Mouse (Mus musculus) ES-E14 (cell line): ENCODE measurements around the gene Armc3. TPM values are rescaled to one million over a fixed set of nuclear protein-coding genes. Genes with fewer than 3 reads are reported as not detected.
"Not testable (repeated sequence)": the region's sequence is repeated elsewhere in the genome, so short reads cannot be mapped to it uniquely, and the experiment has no call there.

Source experiments
- DNase-seq: peaks from one replicate; pipeline ENCODE4 v3.0.0-alpha.2; 2013; ENCODE audit warnings: low read depth, low spot score
- H3K27ac ChIP-seq: 2 replicates; pipeline ENCODE4 v1.5.1; 2012; ENCODE audit warnings: low read depth, mild to moderate bottlenecking, low read length, moderate library complexity, mixed read lengths; ENCODE audit not compliant: poor library complexity, insufficient read depth, severe bottlenecking
- H3K36me3 ChIP-seq: 2 replicates; pipeline ENCODE4 v1.6.1; 2012; ENCODE audit warnings: mild to moderate bottlenecking, low read length, moderate library complexity, mixed read lengths; ENCODE audit not compliant: control insufficient read depth, poor library complexity, insufficient read depth, severe bottlenecking
- H3K4me1 ChIP-seq, 2 experiments: fragments of 150-350 bp in 1 of 2; sonication (generic) in 1 of 2; 2 replicates each; pipeline ENCODE4 v1.6.1; 2012; ENCODE audit warnings: low read length in 2 of 2, mild to moderate bottlenecking in 1 of 2, mixed read lengths in 1 of 2; ENCODE audit not compliant: control insufficient read depth in 2 of 2, insufficient read depth in 2 of 2, poor library complexity in 1 of 2
- H3K4me3 ChIP-seq, 2 experiments: fragments of 150-350 bp in 1 of 2; sonication (generic) in 1 of 2; 2 replicates each; pipeline ENCODE4 v1.5.1; 2012; ENCODE audit warnings: low read length in 2 of 2, low read depth in 1 of 2, mild to moderate bottlenecking in 1 of 2, mixed read lengths in 1 of 2; ENCODE audit not compliant: insufficient read depth in 1 of 2, poor library complexity in 1 of 2, severe bottlenecking in 1 of 2
- H3K9ac ChIP-seq: 2 replicates; pipeline ENCODE4 v1.6.1; 2012; ENCODE audit warnings: low read depth, mild to moderate bottlenecking, low read length, mixed read lengths; ENCODE audit not compliant: poor library complexity, insufficient read depth, severe bottlenecking
- H3K9me3 ChIP-seq: fragments of 150-350 bp; sonication (generic); 2 replicates; pipeline ENCODE4 v1.6.1; 2012; ENCODE audit warnings: low read depth, mild to moderate bottlenecking, low read length; ENCODE audit not compliant: control insufficient read depth, insufficient read depth
- CHD2 ChIP-seq: IDR thresholded peaks from 2 replicates; pipeline ENCODE4 v1.6.1; 2014; ENCODE audit warnings: mild to moderate bottlenecking, low read depth, low read length, inconsistent platforms
- HCFC1 ChIP-seq: IDR thresholded peaks from 2 replicates; pipeline ENCODE4 v1.6.1; 2012; ENCODE audit warnings: low read length, inconsistent platforms, borderline replicate concordance; ENCODE audit not compliant: insufficient read depth
- MAFK ChIP-seq: IDR thresholded peaks from 2 replicates; pipeline ENCODE4 v1.6.1; 2014; ENCODE audit warnings: mild to moderate bottlenecking, low read depth, low read length, inconsistent platforms; ENCODE audit not compliant: insufficient read depth
- ZC3H11A ChIP-seq: IDR thresholded peaks from 2 replicates; pipeline ENCODE4 v1.6.1; 2012; ENCODE audit warnings: low read depth, mild to moderate bottlenecking, inconsistent platforms, low read length, borderline replicate concordance
- ZNF384 ChIP-seq: IDR thresholded peaks from 2 replicates; pipeline ENCODE4 v1.6.1; 2012; ENCODE audit warnings: low read depth, low read length, inconsistent platforms
- in situ Hi-C, 2 experiments: fragments of 600-800 bp; cut with MboI; formaldehyde crosslinking; loops; one replicate each; pipeline ENCODE4 v1.15.1; 2025; ENCODE audit warnings: low sequenced_read_pairs in 2 of 2, inconsistent platforms in 1 of 2; ENCODE audit not compliant: unreplicated experiment in 2 of 2
- total RNA-seq: library from RNA; depleted of rRNA; stranded (reverse); fragments of 300-350 nt; gene quantifications from 2 replicates; pipeline ENCODE4 v1.2.3, GENCODE M21; 2012

Gene Armc3
- total RNA-seq, 1 experiment: 0.09 TPM

GRCm38 (mm10) chr2:19301251-19301650 lies 102.1 kb downstream of the Armc3 start:
- no peak for TF ChIP-seq HCFC1
- TF ChIP-seq CHD2: no peak
- TF ChIP-seq ZNF384: no peak
- TF ChIP-seq MAFK: no peak
- TF ChIP-seq ZC3H11A: no peak
- Histone ChIP-seq H3K4me1 (peaks cover 0 to 3% of the 10 kb centered on the region in 2 experiments; a peak in 1 of 4 replicates), H3K36me3 (no peaks in the 10 kb centered on the region), H3K27ac (no peak overlapping the region), H3K9ac (no peak overlapping the region), H3K9me3 (no peaks in the 10 kb centered on the region), H3K4me3 (no peak overlapping the region)
- in situ Hi-C loops: no loop called here
- no peak for DNase-seq

- DNase-seq, H3K36me3 ChIP-seq, H3K4me1 ChIP-seq, H3K27ac ChIP-seq, H3K9me3 ChIP-seq, H3K4me3 ChIP-seq, H3K9ac ChIP-seq, in situ Hi-C loops: not testable (repeated sequence)
Measured at GRCm38 (mm10) chr2:19303087-19303486, 104.0 kb downstream of the Armc3 start.

GRCm38 (mm10) chr2:19310498-19310897 lies 111.4 kb downstream of the Armc3 start:
- in situ Hi-C loops: no loop called here
- H3K4me3 ChIP-seq: no peak overlapping the region
- H3K36me3 ChIP-seq: no peaks in the 10 kb centered on the region
- H3K9me3 ChIP-seq: no peaks in the 10 kb centered on the region
- DNase-seq: no peak
- H3K9ac ChIP-seq: no peak overlapping the region
- H3K4me1 ChIP-seq: no peaks in the 10 kb centered on the region
- H3K27ac ChIP-seq: no peak overlapping the region
- no peak for TF ChIP-seq MAFK
- TF ChIP-seq ZC3H11A: no peak

GRCm38 (mm10) chr2:19316056-19316455 lies 117.0 kb downstream of the Armc3 start:
- Histone ChIP-seq H3K9ac (no peak overlapping the region), H3K27ac (no peak overlapping the region), H3K4me3 (no peak overlapping the region), H3K4me1 (no peaks in the 10 kb centered on the region), H3K9me3 (no peaks in the 10 kb centered on the region), H3K36me3 (no peaks in the 10 kb centered on the region)
- in situ Hi-C loops: no loop called here
- TF ChIP-seq ZNF384 (no peak), HCFC1 (no peak), ZC3H11A (no peak), CHD2 (no peak), MAFK (no peak)
- DNase-seq: peak; percentile 29

- no peak for DNase-seq
- TF ChIP-seq HCFC1 (no peak), CHD2 (no peak), MAFK (no peak), ZC3H11A (no peak), ZNF384 (no peak)
- no peak overlapping the region for H3K4me3 ChIP-seq
- H3K4me1 ChIP-seq: no peaks in the 10 kb centered on the region
- H3K27ac ChIP-seq: no peak overlapping the region
- H3K9ac ChIP-seq: no peak overlapping the region
- H3K9me3 ChIP-seq: no peaks in the 10 kb centered on the region
- in situ Hi-C loops: no loop called here
- H3K36me3 ChIP-seq: no peaks in the 10 kb centered on the region
Measured at GRCm38 (mm10) chr2:19316691-19317090, 117.6 kb downstream of the Armc3 start.

- H3K4me3 ChIP-seq, H3K9me3 ChIP-seq, H3K9ac ChIP-seq, in situ Hi-C loops, DNase-seq, H3K4me1 ChIP-seq, H3K36me3 ChIP-seq, H3K27ac ChIP-seq: not testable (repeated sequence)
Measured at GRCm38 (mm10) chr2:19317151-19317812, 118.2 kb downstream of the Armc3 start.
